Mouse (Mus musculus): ENCODE data around the gene Rnf141. TPM values are rescaled to one million over a fixed set of nuclear protein-coding genes. Genes with fewer than 3 reads are reported as not detected.

Gene Rnf141
- polyA plus RNA-seq, 1 experiment from 2014 or later, result 32.8 TPM

GRCm38 (mm10) chr7:110848371-110848770 lies 4.1 kb upstream of the Rnf141 start:
- Histone ChIP-seq H3K27me3 (ENCODE audit: control insufficient read depth, insufficient read depth, low read length) (no peaks in the 10 kb centered on the region), H3K4me3 (ENCODE audit: low read length) (no peak overlapping the region), H3K9ac (ENCODE audit: low read length) (no peak overlapping the region), H3K4me2 (ENCODE audit: low read depth, low read length) (no peak overlapping the region), H3K9me3 (replicated peaks; ENCODE audit: control insufficient read depth, low read length) (no peaks in the 10 kb centered on the region), H3K36me3 (ENCODE audit: control insufficient read depth, insufficient read depth) (no peaks in the 10 kb centered on the region), H3K27ac (ENCODE audit: low read length) (no peak overlapping the region), H3K4me1 (ENCODE audit: control insufficient read depth, insufficient read depth, low read length) (0 out of 2 replicates have a peak, but pooled peaks cover 1% of the 10 kb centered on the region)
- no peak for ATAC-seq (replicated peaks; ENCODE audit: extremely low read depth, insufficient read depth, low FRiP score)
- 82% methylated on average over 1 of the region's 1 CpGs for WGBS

- WGBS, result 51% methylated on average over 2 of the region's 2 CpGs
- no peak for ATAC-seq (replicated peaks; ENCODE audit: extremely low read depth, insufficient read depth, low FRiP score)
These were observed 3.1 kb upstream of the Rnf141 start for GRCm38 (mm10) chr7:110847321-110847720.

GRCm38 (mm10) chr7:110840332-110840731 lies 3.9 kb downstream of the Rnf141 start:
- ATAC-seq (replicated peaks; ENCODE audit: extremely low read depth, insufficient read depth, low FRiP score), result no peak
- Histone ChIP-seq H3K36me3 (ENCODE audit: control insufficient read depth, insufficient read depth) (no peaks in the 10 kb centered on the region), H3K9ac (ENCODE audit: low read length) (no peak overlapping the region), H3K4me3 (ENCODE audit: low read length) (no peak overlapping the region), H3K4me2 (ENCODE audit: low read depth, low read length) (no peak overlapping the region), H3K27ac (ENCODE audit: low read length) (no peak overlapping the region), H3K27me3 (ENCODE audit: control insufficient read depth, insufficient read depth, low read length) (no peaks in the 10 kb centered on the region), H3K4me1 (ENCODE audit: control insufficient read depth, insufficient read depth, low read length) (0 out of 2 replicates have a peak, but pooled peaks cover 3% of the 10 kb centered on the region), H3K9me3 (replicated peaks; ENCODE audit: control insufficient read depth, low read length) (no peaks in the 10 kb centered on the region)
- 67% methylated on average over 4 of the region's 4 CpGs for WGBS

More at GRCm38 (mm10) chr7:110847321-110847720, 3.1 kb upstream of the Rnf141 start:
- no peaks in the 10 kb centered on the region for H3K36me3 ChIP-seq (ENCODE audit: control insufficient read depth, insufficient read depth)
- no peaks in the 10 kb centered on the region for H3K27me3 ChIP-seq (ENCODE audit: control insufficient read depth, insufficient read depth, low read length)
- no peak overlapping the region for H3K4me2 ChIP-seq (ENCODE audit: low read depth, low read length)
- 0 out of 2 replicates have a peak, but pooled peaks cover 3% of the 10 kb centered on the region for H3K4me1 ChIP-seq (ENCODE audit: control insufficient read depth, insufficient read depth, low read length)
- H3K9me3 ChIP-seq (replicated peaks; ENCODE audit: control insufficient read depth, low read length), result no peaks in the 10 kb centered on the region
- no peak overlapping the region for H3K9ac ChIP-seq (ENCODE audit: low read length)
- no peak overlapping the region for H3K4me3 ChIP-seq (ENCODE audit: low read length)
- H3K27ac ChIP-seq (ENCODE audit: low read length), result no peak overlapping the region

GRCm38 (mm10) chr7:110834522-110834921 lies 9.7 kb downstream of the Rnf141 start:
- peaks cover 8% of the 10 kb centered on the region for H3K4me1 ChIP-seq (ENCODE audit: control insufficient read depth, insufficient read depth, low read length)
- WGBS, result 47% methylated on average over 3 of the region's 3 CpGs
- no peaks in the 10 kb centered on the region for H3K27me3 ChIP-seq (ENCODE audit: control insufficient read depth, insufficient read depth, low read length)
- H3K9ac ChIP-seq (ENCODE audit: low read length), result no peak overlapping the region
- H3K36me3 ChIP-seq (ENCODE audit: control insufficient read depth, insufficient read depth), result peaks cover 12% of the 10 kb centered on the region
- no peak overlapping the region for H3K4me3 ChIP-seq (ENCODE audit: low read length)
- H3K27ac ChIP-seq (ENCODE audit: low read length), result no peak overlapping the region
- ATAC-seq (replicated peaks; ENCODE audit: extremely low read depth, insufficient read depth, low FRiP score), result no peak
- no peak overlapping the region for H3K4me2 ChIP-seq (ENCODE audit: low read depth, low read length)
- no peaks in the 10 kb centered on the region for H3K9me3 ChIP-seq (replicated peaks; ENCODE audit: control insufficient read depth, low read length)

GRCm38 (mm10) chr7:110834018-110834417 lies 10.2 kb downstream of the Rnf141 start:
- H3K4me3 ChIP-seq (ENCODE audit: low read length), result no peak overlapping the region
- 87% methylated on average over 1 of the region's 1 CpGs for WGBS
- H3K9ac ChIP-seq (ENCODE audit: low read length), result no peak overlapping the region
- H3K4me2 ChIP-seq (ENCODE audit: low read depth, low read length), result no peak overlapping the region
- ATAC-seq (replicated peaks; ENCODE audit: extremely low read depth, insufficient read depth, low FRiP score), result no peak
- H3K4me1 ChIP-seq (ENCODE audit: control insufficient read depth, insufficient read depth, low read length), result peaks cover 8% of the 10 kb centered on the region
- peaks cover 17% of the 10 kb centered on the region for H3K36me3 ChIP-seq (ENCODE audit: control insufficient read depth, insufficient read depth)
- no peaks in the 10 kb centered on the region for H3K27me3 ChIP-seq (ENCODE audit: control insufficient read depth, insufficient read depth, low read length)
- H3K9me3 ChIP-seq (replicated peaks; ENCODE audit: control insufficient read depth, low read length), result no peaks in the 10 kb centered on the region
- no peak overlapping the region for H3K27ac ChIP-seq (ENCODE audit: low read length)

GRCm38 (mm10) chr7:110833024-110833423 lies 11.2 kb downstream of the Rnf141 start:
- no peak for ATAC-seq (replicated peaks; ENCODE audit: extremely low read depth, insufficient read depth, low FRiP score)
- 41% methylated on average over 1 of the region's 1 CpGs for WGBS
- no peak overlapping the region for H3K4me3 ChIP-seq (ENCODE audit: low read length)
- H3K27me3 ChIP-seq (ENCODE audit: control insufficient read depth, insufficient read depth, low read length), result no peaks in the 10 kb centered on the region
- H3K4me2 ChIP-seq (ENCODE audit: low read depth, low read length), result no peak overlapping the region
- peaks cover 8% of the 10 kb centered on the region for H3K4me1 ChIP-seq (ENCODE audit: control insufficient read depth, insufficient read depth, low read length)
- H3K36me3 ChIP-seq (ENCODE audit: control insufficient read depth, insufficient read depth), result peaks cover 23% of the 10 kb centered on the region
- no peaks in the 10 kb centered on the region for H3K9me3 ChIP-seq (replicated peaks; ENCODE audit: control insufficient read depth, low read length)
- H3K9ac ChIP-seq (ENCODE audit: low read length), result no peak overlapping the region
- H3K27ac ChIP-seq (ENCODE audit: low read length), result peak overlapping the region; percentile 14

GRCm38 (mm10) chr7:110823995-110824953 lies 20.0 kb downstream of the Rnf141 start:
- Histone ChIP-seq H3K4me3 (ENCODE audit: low read length) (no peak overlapping the region), H3K27ac (ENCODE audit: low read length) (no peak overlapping the region), H3K9me3 (replicated peaks; ENCODE audit: control insufficient read depth, low read length) (peaks cover 2% of the 10 kb centered on the region; the same call in 1 of the 2 replicates), H3K36me3 (ENCODE audit: control insufficient read depth, insufficient read depth) (peaks cover 31% of the 10 kb centered on the region), H3K4me1 (ENCODE audit: control insufficient read depth, insufficient read depth, low read length) (peaks cover 31% of the 10 kb centered on the region), H3K4me2 (ENCODE audit: low read depth, low read length) (no peak overlapping the region), H3K9ac (ENCODE audit: low read length) (no peak overlapping the region), H3K27me3 (ENCODE audit: control insufficient read depth, insufficient read depth, low read length) (no peaks in the 10 kb centered on the region)
- WGBS, result 77% methylated on average over 8 of the region's 8 CpGs
- ATAC-seq (replicated peaks; ENCODE audit: extremely low read depth, insufficient read depth, low FRiP score), result no peak

- Histone ChIP-seq H3K36me3 (ENCODE audit: control insufficient read depth, insufficient read depth) (peaks cover 24% of the 10 kb centered on the region), H3K9ac (ENCODE audit: low read length) (no peak overlapping the region), H3K9me3 (replicated peaks; ENCODE audit: control insufficient read depth, low read length) (peaks cover 2% of the 10 kb centered on the region; the same call in 1 of the 2 replicates), H3K27me3 (ENCODE audit: control insufficient read depth, insufficient read depth, low read length) (no peaks in the 10 kb centered on the region), H3K27ac (ENCODE audit: low read length) (no peak overlapping the region), H3K4me3 (ENCODE audit: low read length) (no peak overlapping the region), H3K4me1 (ENCODE audit: control insufficient read depth, insufficient read depth, low read length) (peaks cover 37% of the 10 kb centered on the region), H3K4me2 (ENCODE audit: low read depth, low read length) (no peak overlapping the region)
- no peak for ATAC-seq (replicated peaks; ENCODE audit: extremely low read depth, insufficient read depth, low FRiP score)
- 40% methylated on average over 4 of the region's 4 CpGs for WGBS
These were observed 20.7 kb downstream of the Rnf141 start for GRCm38 (mm10) chr7:110823593-110823992.

- peaks cover 38% of the 10 kb centered on the region for H3K4me1 ChIP-seq (ENCODE audit: control insufficient read depth, insufficient read depth, low read length)
- no peak overlapping the region for H3K9ac ChIP-seq (ENCODE audit: low read length)
- H3K4me2 ChIP-seq (ENCODE audit: low read depth, low read length), result no peak overlapping the region
- peaks cover 22% of the 10 kb centered on the region for H3K36me3 ChIP-seq (ENCODE audit: control insufficient read depth, insufficient read depth)
- WGBS, result 72% methylated on average over 8 of the region's 8 CpGs
- ATAC-seq (replicated peaks; ENCODE audit: extremely low read depth, insufficient read depth, low FRiP score), result no peak
- H3K9me3 ChIP-seq (replicated peaks; ENCODE audit: control insufficient read depth, low read length), result peaks cover 2% of the 10 kb centered on the region; the same call in 1 of the 2 replicates
- H3K27ac ChIP-seq (ENCODE audit: low read length), result 0 out of 2 replicates have a peak overlapping the region, but pooled peaks have one; percentile 10
- H3K27me3 ChIP-seq (ENCODE audit: control insufficient read depth, insufficient read depth, low read length), result no peaks in the 10 kb centered on the region
- H3K4me3 ChIP-seq (ENCODE audit: low read length), result no peak overlapping the region
These were observed 21.2 kb downstream of the Rnf141 start for GRCm38 (mm10) chr7:110823076-110823475.

Data from heart, embryonic 16.5 days (tissue).